Mouse (Mus musculus) liver, embryonic 14.5 days (tissue): ENCODE data around the gene Slc25a29.

Source experiments
- CTCF ChIP-seq: IDR thresholded peaks from 2 replicates; pipeline ENCODE4 v1.5.1; 2016; ENCODE audit warnings: antibody characterized with exemption, low read depth, control low read depth
- EP300 ChIP-seq: IDR thresholded peaks from 2 replicates; pipeline ENCODE4 v1.6.1; 2016; ENCODE audit warnings: antibody characterized with exemption, low read depth

- TF ChIP-seq CTCF, result no peak
- no peak for TF ChIP-seq EP300
Measured at GRCm38 (mm10) chr12:108820461-108820860, 15.2 kb downstream of the Slc25a29 start.
